Mouse (Mus musculus): ENCODE data around the gene Ada. TPM values are rescaled to one million over a fixed set of nuclear protein-coding genes. Genes with fewer than 3 reads are reported as not detected.

The Ada gene
- polyA plus RNA-seq, 1 experiment: 0.39 TPM

DNA sequence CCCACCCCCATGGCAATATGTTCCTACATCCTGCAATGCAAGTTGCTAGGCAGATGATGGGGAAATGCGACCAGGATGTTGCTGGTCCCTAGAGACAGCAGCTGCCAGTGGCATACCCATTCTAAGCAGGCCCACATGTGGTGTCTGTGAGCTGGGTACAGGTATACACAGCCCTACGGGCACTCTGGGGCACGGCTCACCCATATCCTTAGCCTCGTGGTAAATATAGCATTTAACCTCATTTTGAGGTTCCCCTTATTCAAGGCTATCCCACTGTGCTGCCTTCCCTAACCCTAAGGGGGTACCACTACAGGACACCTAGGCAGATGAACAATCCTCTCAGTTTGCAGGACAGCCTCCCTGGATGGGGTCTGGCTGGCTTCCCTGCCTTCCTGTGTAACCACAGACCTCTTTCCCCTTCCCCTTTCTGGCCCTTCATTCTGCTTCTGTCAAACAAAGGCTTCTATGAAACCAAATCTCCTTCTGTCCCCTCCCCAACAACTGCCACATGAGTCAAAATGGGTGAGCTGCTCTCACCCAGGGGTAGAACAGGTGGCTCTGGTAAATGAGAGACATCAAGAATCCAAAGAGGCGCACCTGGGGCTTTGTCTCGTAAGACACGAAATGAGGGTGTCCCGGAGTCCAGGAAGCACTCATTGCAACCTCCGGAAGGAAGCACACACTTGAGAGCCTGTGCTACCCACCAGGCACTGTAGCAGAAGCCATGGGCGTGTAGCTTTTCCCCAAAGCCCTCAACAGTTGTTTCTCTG, 5.1 kb downstream of the Ada start:
- H3K4me1 ChIP-seq (ENCODE audit: control insufficient read depth): peaks cover 7% of the 10 kb centered on the region
- peaks cover 18% of the 10 kb centered on the region for H3K27me3 ChIP-seq (ENCODE audit: control insufficient read depth)
- TF ChIP-seq GATA1 (IDR thresholded peaks at IDR 0.05; ENCODE audit: low read length): no peak
- no peak for TF ChIP-seq TAL1 (IDR thresholded peaks at IDR 0.05; ENCODE audit: low read length)

DNA sequence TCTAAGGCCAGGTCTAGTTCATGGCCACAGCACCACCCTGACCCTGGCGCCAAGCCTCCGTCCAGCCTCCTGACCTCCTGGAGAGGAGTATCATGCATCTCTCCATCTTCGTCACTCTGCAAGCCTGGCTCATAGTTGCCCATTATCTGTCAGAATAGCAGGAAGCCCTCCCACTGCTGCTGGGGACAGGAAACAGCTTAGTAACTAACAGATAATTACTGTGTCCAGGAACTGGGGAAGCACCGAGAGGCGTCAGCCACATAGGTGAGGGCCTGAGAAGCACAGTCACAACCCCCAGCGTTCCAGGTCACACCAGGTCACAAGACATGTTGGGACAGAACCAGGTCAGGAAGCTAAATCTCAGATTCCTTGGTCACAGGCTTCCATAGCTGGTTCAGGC, 6.7 kb downstream of the Ada start:
- Histone ChIP-seq H3K9me3 (ENCODE audit: control insufficient read depth, low read length) (no peaks in the 10 kb centered on the region), H3K36me3 (ENCODE audit: control insufficient read depth) (no peaks in the 10 kb centered on the region), H3K4me3 (replicated peaks) (no peak overlapping the region), H3K4me1 (ENCODE audit: control insufficient read depth) (no peaks in the 10 kb centered on the region; the same call in 1 of the 2 replicates), H3K27me3 (ENCODE audit: control insufficient read depth) (peaks cover 2% of the 10 kb centered on the region)
- no peak for TF ChIP-seq TAL1 (IDR thresholded peaks at IDR 0.05; ENCODE audit: low read length)
- no peak for TF ChIP-seq GATA1 (IDR thresholded peaks at IDR 0.05; ENCODE audit: low read length)

More for the DNA sequence above, 5.1 kb downstream of the Ada start:
- no peak overlapping the region for H3K4me3 ChIP-seq (replicated peaks)
- no peaks in the 10 kb centered on the region for H3K9me3 ChIP-seq (ENCODE audit: control insufficient read depth, low read length)
- H3K36me3 ChIP-seq (ENCODE audit: control insufficient read depth): no peaks in the 10 kb centered on the region

DNA sequence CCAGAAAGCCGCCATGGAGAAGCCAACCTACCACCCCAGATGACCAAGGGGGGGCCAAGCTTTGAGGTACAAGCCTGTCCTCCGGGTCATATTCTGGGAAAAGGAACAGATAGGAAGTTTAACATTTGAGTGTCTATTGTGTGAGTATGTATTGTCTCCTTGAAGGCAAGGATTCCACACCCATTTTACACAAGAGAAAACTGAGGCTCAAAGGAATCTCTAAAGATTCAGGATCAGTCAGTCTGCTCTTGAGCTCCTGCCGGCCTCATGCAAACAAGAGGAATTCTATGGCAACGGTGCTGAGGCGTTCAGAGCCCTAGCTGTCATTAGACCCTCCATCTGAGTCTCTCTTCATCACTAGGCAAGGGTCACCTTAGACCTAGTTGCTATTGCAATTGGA, 7.4 kb downstream of the Ada start:
- Histone ChIP-seq H3K36me3 (ENCODE audit: control insufficient read depth) (no peaks in the 10 kb centered on the region), H3K27me3 (ENCODE audit: control insufficient read depth) (no peaks in the 10 kb centered on the region), H3K9me3 (ENCODE audit: control insufficient read depth, low read length) (no peaks in the 10 kb centered on the region), H3K4me3 (replicated peaks) (no peak overlapping the region), H3K4me1 (ENCODE audit: control insufficient read depth) (no peaks in the 10 kb centered on the region; the same call in 1 of the 2 replicates)
- no peak for TF ChIP-seq GATA1 (IDR thresholded peaks at IDR 0.05; ENCODE audit: low read length)
- TF ChIP-seq TAL1 (IDR thresholded peaks at IDR 0.05; ENCODE audit: low read length): no peak

DNA sequence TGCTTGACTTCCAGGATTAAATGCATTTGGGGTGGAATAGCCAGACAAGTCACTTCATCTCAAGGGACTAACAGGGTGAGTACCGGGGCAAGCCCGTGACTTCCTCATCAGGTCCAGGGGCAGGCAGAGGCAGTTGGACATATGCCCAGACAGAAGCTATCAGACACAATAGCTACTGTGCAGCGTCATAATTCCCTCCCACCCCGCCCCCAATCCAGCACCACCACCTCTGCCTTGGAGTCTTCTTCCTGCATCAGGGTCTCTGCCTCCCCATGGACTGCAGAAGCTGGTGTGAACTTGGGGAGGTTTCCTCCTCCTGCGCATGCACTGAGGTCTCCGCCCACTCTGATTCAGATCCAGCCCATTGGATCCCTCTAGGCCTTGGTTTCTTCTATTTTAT, 14.1 kb downstream of the Ada start:
- TF ChIP-seq TAL1 (IDR thresholded peaks at IDR 0.05; ENCODE audit: low read length) (no peak), GATA1 (IDR thresholded peaks at IDR 0.05; ENCODE audit: low read length) (no peak)
- Histone ChIP-seq H3K4me1 (ENCODE audit: control insufficient read depth) (no peaks in the 10 kb centered on the region; the same call in 1 of the 2 replicates), H3K4me3 (replicated peaks) (no peak overlapping the region), H3K36me3 (ENCODE audit: control insufficient read depth) (peaks cover 10% of the 10 kb centered on the region), H3K9me3 (ENCODE audit: control insufficient read depth, low read length) (no peaks in the 10 kb centered on the region), H3K27me3 (ENCODE audit: control insufficient read depth) (no peaks in the 10 kb centered on the region)

DNA sequence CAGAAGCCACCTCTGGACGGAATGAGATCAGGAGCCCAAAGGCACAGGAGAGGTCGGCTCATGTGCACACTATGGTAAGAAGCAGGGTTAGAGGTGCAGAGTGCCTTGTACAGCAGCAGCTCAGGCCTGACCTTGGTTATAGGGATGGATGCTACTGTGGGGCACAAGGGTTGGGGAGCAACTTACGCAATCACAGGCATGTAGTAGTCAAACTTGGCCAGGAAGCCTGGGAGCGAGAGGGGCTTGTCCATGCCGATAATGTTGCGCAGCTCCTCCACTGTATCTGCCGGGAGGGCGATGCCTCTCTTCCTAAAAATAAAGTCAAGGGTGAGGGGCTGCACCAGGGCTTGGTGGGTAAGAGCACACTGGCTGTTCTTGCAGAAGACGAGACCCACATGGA, 14.9 kb downstream of the Ada start:
- Histone ChIP-seq H3K36me3 (ENCODE audit: control insufficient read depth) (peaks cover 18% of the 10 kb centered on the region), H3K9me3 (ENCODE audit: control insufficient read depth, low read length) (no peaks in the 10 kb centered on the region), H3K27me3 (ENCODE audit: control insufficient read depth) (no peaks in the 10 kb centered on the region), H3K4me3 (replicated peaks) (no peak overlapping the region), H3K4me1 (ENCODE audit: control insufficient read depth) (no peaks in the 10 kb centered on the region; the same call in 1 of the 2 replicates)
- TF ChIP-seq TAL1 (IDR thresholded peaks at IDR 0.05; ENCODE audit: low read length) (no peak), GATA1 (IDR thresholded peaks at IDR 0.05; ENCODE audit: low read length) (no peak)

DNA sequence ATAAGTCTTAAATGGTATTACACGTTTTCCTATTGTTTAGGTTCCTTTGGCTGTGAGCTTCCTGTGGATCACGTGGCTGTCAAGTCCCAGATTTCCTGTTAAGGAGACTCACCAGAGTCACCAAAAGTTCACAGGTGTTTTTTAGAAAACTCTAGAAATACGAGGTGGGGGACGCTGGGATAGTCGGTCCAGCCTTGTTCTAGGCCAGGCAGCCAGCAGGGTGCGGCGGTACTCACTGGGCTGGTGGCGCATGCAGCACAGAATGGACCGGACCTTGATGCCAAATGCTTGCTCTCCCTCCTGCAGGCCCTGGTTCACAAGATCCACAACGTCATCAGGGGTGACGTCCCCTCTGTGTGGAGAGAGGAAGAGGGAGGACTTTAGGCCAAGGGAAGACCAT, 18.0 kb downstream of the Ada start:
- no peak overlapping the region for H3K4me3 ChIP-seq (replicated peaks)
- H3K36me3 ChIP-seq (ENCODE audit: control insufficient read depth): peaks cover 39% of the 10 kb centered on the region
- no peaks in the 10 kb centered on the region for H3K27me3 ChIP-seq (ENCODE audit: control insufficient read depth)
- H3K9me3 ChIP-seq (ENCODE audit: control insufficient read depth, low read length): no peaks in the 10 kb centered on the region
- no peaks in the 10 kb centered on the region for H3K4me1 ChIP-seq (ENCODE audit: control insufficient read depth)
- TF ChIP-seq TAL1 (IDR thresholded peaks at IDR 0.05; ENCODE audit: low read length): no peak
- TF ChIP-seq GATA1 (IDR thresholded peaks at IDR 0.05; ENCODE audit: low read length): no peak

DNA sequence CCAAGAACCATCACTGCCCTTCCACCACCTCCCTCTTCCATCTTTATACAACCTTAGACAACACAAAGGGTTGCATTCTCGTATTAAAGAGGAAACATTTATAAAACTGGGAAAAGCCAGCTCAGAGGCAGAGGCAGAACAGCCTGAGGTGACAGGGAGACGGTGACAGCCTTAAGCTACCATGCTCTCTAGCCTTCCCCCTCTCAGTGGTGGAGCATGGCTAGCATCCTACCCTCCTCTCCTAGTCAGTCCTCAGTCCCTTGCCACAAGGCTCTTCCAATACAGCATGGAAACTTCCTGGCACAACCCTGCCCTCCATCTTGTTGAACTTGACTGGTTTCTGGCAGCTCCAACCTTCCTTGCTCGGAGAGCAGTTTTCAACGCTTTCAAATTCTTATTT, 21.7 kb downstream of the Ada start:
- Histone ChIP-seq H3K9me3 (ENCODE audit: control insufficient read depth, low read length) (no peaks in the 10 kb centered on the region), H3K4me3 (replicated peaks) (no peak overlapping the region), H3K27me3 (ENCODE audit: control insufficient read depth) (no peaks in the 10 kb centered on the region), H3K4me1 (ENCODE audit: control insufficient read depth) (no peaks in the 10 kb centered on the region; the same call in 1 of the 2 replicates), H3K36me3 (ENCODE audit: control insufficient read depth) (peaks cover 74% of the 10 kb centered on the region)
- TF ChIP-seq GATA1 (IDR thresholded peaks at IDR 0.05; ENCODE audit: low read length): no peak
- no peak for TF ChIP-seq TAL1 (IDR thresholded peaks at IDR 0.05; ENCODE audit: low read length)

DNA sequence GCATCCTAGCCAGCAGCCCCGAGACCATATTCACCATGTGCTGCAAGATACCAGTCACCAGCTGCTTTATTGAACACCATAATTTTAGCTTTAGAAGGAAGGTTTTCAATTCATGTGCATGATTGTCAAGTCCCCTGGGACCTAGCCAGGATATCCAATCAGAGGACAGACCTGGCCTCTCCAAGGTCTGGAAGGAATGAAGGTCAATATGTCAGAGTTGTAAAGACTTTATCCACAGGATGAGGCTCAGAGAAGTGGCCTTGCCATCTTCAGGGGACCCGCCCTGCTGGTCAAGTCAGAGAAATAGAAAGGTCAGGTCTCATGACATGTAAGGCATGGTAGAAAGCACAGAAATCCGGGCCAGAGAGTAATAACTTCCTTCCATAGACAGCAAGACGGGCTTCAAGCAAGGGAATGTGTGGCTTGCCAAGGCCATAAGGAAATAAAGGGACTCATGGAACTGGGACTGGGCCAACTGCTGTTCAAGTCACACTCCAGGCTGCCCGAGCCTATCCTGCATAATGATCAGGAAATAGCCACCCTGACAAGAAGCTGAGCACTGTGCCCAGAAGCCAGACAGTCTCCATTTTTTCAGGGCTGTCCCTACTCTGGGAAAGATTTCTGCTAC, 23.2 kb downstream of the Ada start:
- H3K36me3 ChIP-seq (ENCODE audit: control insufficient read depth): peaks cover 82% of the 10 kb centered on the region
- no peaks in the 10 kb centered on the region for H3K27me3 ChIP-seq (ENCODE audit: control insufficient read depth)
- no peaks in the 10 kb centered on the region; the same call in 1 of the 2 replicates for H3K4me1 ChIP-seq (ENCODE audit: control insufficient read depth)
- TF ChIP-seq GATA1 (IDR thresholded peaks at IDR 0.05; ENCODE audit: low read length) (no peak), TAL1 (IDR thresholded peaks at IDR 0.05; ENCODE audit: low read length) (no peak)
- H3K4me3 ChIP-seq (replicated peaks): no peak overlapping the region
- no peaks in the 10 kb centered on the region for H3K9me3 ChIP-seq (ENCODE audit: control insufficient read depth, low read length)

DNA sequence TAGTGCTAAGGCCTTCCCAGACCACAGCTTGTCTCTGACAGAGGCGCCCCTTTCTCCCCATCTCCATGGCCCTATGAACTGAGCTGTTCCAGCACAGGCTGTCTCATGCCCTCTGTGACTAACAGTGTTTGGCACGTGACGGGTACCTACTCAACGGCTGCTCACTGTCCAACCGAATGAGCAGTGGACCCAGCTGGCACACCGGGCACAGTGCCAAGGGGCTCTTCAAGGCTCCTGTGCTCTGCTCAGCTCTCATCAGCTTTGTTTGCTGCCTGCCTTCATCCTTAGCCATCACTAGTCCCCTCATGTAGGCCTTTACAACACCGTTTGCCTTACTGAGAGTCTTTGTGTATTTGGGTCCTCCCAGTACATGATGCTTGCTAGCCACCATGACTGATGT, 27.5 kb downstream of the Ada start:
- H3K4me1 ChIP-seq (ENCODE audit: control insufficient read depth): peaks cover 17% of the 10 kb centered on the region
- no peak overlapping the region for H3K4me3 ChIP-seq (replicated peaks)
- no peaks in the 10 kb centered on the region for H3K27me3 ChIP-seq (ENCODE audit: control insufficient read depth)
- H3K9me3 ChIP-seq (ENCODE audit: control insufficient read depth, low read length): no peaks in the 10 kb centered on the region
- TF ChIP-seq TAL1 (IDR thresholded peaks at IDR 0.05; ENCODE audit: low read length) (no peak), GATA1 (IDR thresholded peaks at IDR 0.05; ENCODE audit: low read length) (no peak)
- peaks cover 80% of the 10 kb centered on the region for H3K36me3 ChIP-seq (ENCODE audit: control insufficient read depth)
